Comparison of ENCODE assay signal across 9 mouse cellular contexts in genomic region chr14:25533631-25534395, GRCm38 (mm10).
DNase-seq lines count a peak whose midpoint lies in the region; ATAC-seq and TF ChIP-seq lines count a peak whose summit lies in the region.
"Had no signal": no experiment of that assay in that cellular context is flagged by ENCODE, and none has a peak within 500 bp of the region (broad histone marks: within the 10 kb centered on the region; RNA-seq: fewer than 3 reads in every experiment).

No protein-coding gene starts in this region.

- H3K36me3 ChIP-seq in heart, adult 2 months (ENCODE audit: control insufficient read depth, insufficient read depth, low read length): peaks cover 3% of the 10 kb centered on the region
- H3K36me3 ChIP-seq in midbrain, embryonic 13.5 days: peaks cover 45% of the 10 kb centered on the region
- no peaks in the 10 kb centered on the region for H3K36me3 ChIP-seq in midbrain, embryonic 16.5 days (ENCODE audit: control insufficient read depth, insufficient read depth, low read length)
- peaks cover 80% of the 10 kb centered on the region for H3K36me3 ChIP-seq in limb, embryonic 12.5 days
- peaks cover 6% of the 10 kb centered on the region for H3K36me3 ChIP-seq in stomach, postnatal 0 days (ENCODE audit: control insufficient read depth, insufficient read depth, low read length)

- H3K27ac ChIP-seq in heart, adult 2 months: peak overlapping the region; percentile 62
- peak overlapping the region; percentile 40; the same call in 1 of the 2 replicates for H3K27ac ChIP-seq in midbrain, embryonic 13.5 days
- H3K27ac ChIP-seq in midbrain, embryonic 16.5 days (ENCODE audit: low read length): no peak overlapping the region; the same call in none of the 2 replicates
- H3K27ac ChIP-seq in limb, embryonic 12.5 days: 0 out of 2 replicates have a peak overlapping the region, but pooled peaks have one; percentile 23
- peak overlapping the region; percentile 70 for H3K27ac ChIP-seq in stomach, postnatal 0 days (replicated peaks)
- H3K27ac ChIP-seq: neural tube, embryonic 15.5 days had no signal

- 42% methylated on average over 9 of the region's 9 CpGs for WGBS in heart, adult 2 months
- WGBS in midbrain, embryonic 13.5 days: 89% methylated on average over 9 of the region's 9 CpGs
- WGBS in midbrain, embryonic 16.5 days: 93% methylated on average over 9 of the region's 9 CpGs
- 87% methylated on average over 9 of the region's 9 CpGs for WGBS in limb, embryonic 12.5 days
- WGBS in stomach, postnatal 0 days: 50% methylated on average over 9 of the region's 9 CpGs

- no peak overlapping the region for H3K9ac ChIP-seq in heart, adult 2 months (ENCODE audit: low read depth, low read length)
- H3K9ac ChIP-seq in midbrain, embryonic 13.5 days (replicated peaks): no peak overlapping the region
- no peak overlapping the region for H3K9ac ChIP-seq in midbrain, embryonic 16.5 days (ENCODE audit: low read depth, low read length)
- no peak overlapping the region for H3K9ac ChIP-seq in limb, embryonic 12.5 days (replicated peaks)
- H3K9ac ChIP-seq in stomach, postnatal 0 days (ENCODE audit: low read length): no peak overlapping the region
- H3K9ac ChIP-seq: neural tube, embryonic 15.5 days had no signal

- intact Hi-C loops in heart, adult 2 months (cut with DNase I): no loop called here
- intact Hi-C loops in heart, postnatal 36 days (cut with DNase I): no loop called here

- H3K4me2 ChIP-seq in midbrain, embryonic 13.5 days (replicated peaks): no peak overlapping the region
- no peak overlapping the region for H3K4me2 ChIP-seq in midbrain, embryonic 16.5 days (ENCODE audit: low read length)
- H3K4me2 ChIP-seq in limb, embryonic 12.5 days: no peak overlapping the region
- no peak overlapping the region for H3K4me2 ChIP-seq in stomach, postnatal 0 days (replicated peaks; ENCODE audit: low read depth)
- H3K4me2 ChIP-seq: neural tube, embryonic 15.5 days had no signal

- H3K27me3 ChIP-seq in heart, adult 2 months (ENCODE audit: control insufficient read depth, insufficient read depth, low read length): no peaks in the 10 kb centered on the region
- H3K27me3 ChIP-seq in midbrain, embryonic 13.5 days: no peaks in the 10 kb centered on the region
- no peaks in the 10 kb centered on the region for H3K27me3 ChIP-seq in midbrain, embryonic 16.5 days (ENCODE audit: control insufficient read depth, insufficient read depth, low read depth, low read length)
- no peaks in the 10 kb centered on the region for H3K27me3 ChIP-seq in limb, embryonic 12.5 days
- H3K27me3 ChIP-seq in stomach, postnatal 0 days (ENCODE audit: control insufficient read depth, insufficient read depth, low read length): no peaks in the 10 kb centered on the region
- H3K27me3 ChIP-seq: neural tube, embryonic 15.5 days had no signal

- no peak for TF ChIP-seq EP300 in heart, adult 2 months (IDR thresholded peaks at IDR 0.05; ENCODE audit: insufficient read depth, low read depth, low read length)
- TF ChIP-seq EP300 in stomach, postnatal 0 days (optimal IDR thresholded peaks at IDR 0.05): no peak

- DNase-seq in heart, adult 2 months: peak in 1 of 2 experiments; percentile 52
- no peak for DNase-seq in heart, postnatal 36 days
- DNase-seq in stomach, postnatal 0 days (ENCODE audit: low spot score): no peak
- DNase-seq in cerebellum, postnatal 36 days: no peak
- no peak for DNase-seq in layer of hippocampus, postnatal 25 days (ENCODE audit: extremely low spot score in 1 of 2, low spot score in 1 of 2)

- TF ChIP-seq POLR2A in heart, adult 2 months (IDR thresholded peaks at IDR 0.05; ENCODE audit: insufficient read depth, low read depth, low read length): no peak

- H3K9me3 ChIP-seq in midbrain, embryonic 13.5 days: no peaks in the 10 kb centered on the region
- H3K9me3 ChIP-seq in midbrain, embryonic 16.5 days (replicated peaks; ENCODE audit: control insufficient read depth, low read length, poor library complexity, severe bottlenecking): no peaks in the 10 kb centered on the region
- no peaks in the 10 kb centered on the region for H3K9me3 ChIP-seq in limb, embryonic 12.5 days
- H3K9me3 ChIP-seq in stomach, postnatal 0 days (ENCODE audit: control insufficient read depth, low read length): no peaks in the 10 kb centered on the region
- H3K9me3 ChIP-seq: neural tube, embryonic 15.5 days had no signal

- TF ChIP-seq CTCF in heart, adult 2 months (IDR thresholded peaks at IDR 0.05): no peak
- TF ChIP-seq CTCF in stomach, postnatal 0 days (IDR thresholded peaks at IDR 0.05; ENCODE audit: low read depth): no peak

- no peak for ATAC-seq in midbrain, embryonic 13.5 days
- no peak for ATAC-seq in midbrain, embryonic 16.5 days
- no peak for ATAC-seq in limb, embryonic 12.5 days (ENCODE audit: insufficient number of reproducible peaks, insufficient read depth, low FRiP score, low TSS enrichment, low read depth)
- peak; percentile 41; the same call in 1 of the 2 replicates for ATAC-seq in stomach, postnatal 0 days (ENCODE audit: low FRiP score, low TSS enrichment)

- H3K79me2 ChIP-seq in heart, adult 2 months (replicated peaks; ENCODE audit: control insufficient read depth, insufficient read depth, low read length): peaks cover 4% of the 10 kb centered on the region

- no peak overlapping the region for H3K4me3 ChIP-seq in heart, adult 2 months
- H3K4me3 ChIP-seq in midbrain, embryonic 13.5 days (replicated peaks): no peak overlapping the region
- H3K4me3 ChIP-seq in midbrain, embryonic 16.5 days (ENCODE audit: low read depth, low read length): no peak overlapping the region
- no peak overlapping the region for H3K4me3 ChIP-seq in limb, embryonic 12.5 days (replicated peaks)
- no peak overlapping the region for H3K4me3 ChIP-seq in stomach, postnatal 0 days (ENCODE audit: low read depth, low read length)
- H3K4me3 ChIP-seq: neural tube, embryonic 15.5 days had no signal

- H3K4me1 ChIP-seq in heart, adult 2 months (ENCODE audit: control insufficient read depth, insufficient read depth, low read length): peaks cover 29% of the 10 kb centered on the region
- peaks cover 19% of the 10 kb centered on the region for H3K4me1 ChIP-seq in midbrain, embryonic 13.5 days (replicated peaks)
- peaks cover 8% of the 10 kb centered on the region for H3K4me1 ChIP-seq in midbrain, embryonic 16.5 days (ENCODE audit: control insufficient read depth, insufficient read depth, low read length)
- peaks cover 16% of the 10 kb centered on the region for H3K4me1 ChIP-seq in limb, embryonic 12.5 days (replicated peaks)
- H3K4me1 ChIP-seq in stomach, postnatal 0 days (replicated peaks; ENCODE audit: control insufficient read depth, insufficient read depth): peaks cover 14% of the 10 kb centered on the region
